Mouse (Mus musculus): ENCODE data around the gene Cldnd1.

DNA sequence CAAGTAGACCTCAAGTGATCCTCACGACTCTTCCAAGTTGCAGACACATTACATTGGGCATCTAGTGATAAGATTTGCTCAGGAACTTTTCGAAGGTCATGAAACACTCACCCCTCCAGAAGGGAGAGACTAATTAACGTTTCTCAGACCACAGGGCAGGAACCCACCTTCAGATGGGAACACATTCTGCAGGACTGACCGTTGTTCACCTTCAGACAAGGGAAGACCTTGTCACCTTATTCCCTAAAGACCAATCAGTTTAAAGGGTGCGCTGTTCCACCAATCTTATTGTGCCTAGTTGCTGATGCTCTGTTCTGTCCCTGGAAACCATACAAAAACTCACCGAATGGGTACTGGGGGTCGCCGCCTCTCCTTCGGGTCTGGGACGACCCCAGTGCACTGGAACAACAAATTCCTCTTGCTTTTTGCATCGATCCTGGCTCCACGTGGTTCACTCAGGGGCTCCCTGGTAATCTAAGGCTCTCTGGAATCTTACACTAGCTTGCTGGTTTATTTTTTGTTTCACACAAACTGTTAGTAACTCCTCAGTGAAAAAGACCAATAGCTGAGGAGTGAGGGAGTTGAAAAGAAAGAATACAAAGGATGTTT is 26.8 kb upstream of the Cldnd1 start:
- TF ChIP-seq CTCF (IDR thresholded peaks at IDR 0.05; ENCODE audit: extremely low read depth, insufficient read depth, insufficient read length, insufficient replicate concordance) (no peak), POLR2A (IDR thresholded peaks at IDR 0.05; ENCODE audit: low read depth, low read length) (no peak)
